Mouse (Mus musculus) embryonic facial prominence, embryonic 10.5 days (tissue): ENCODE measurements around the gene Ppp1r27. TPM values are rescaled to one million over a fixed set of nuclear protein-coding genes. Genes with fewer than 3 reads are reported as not detected.

Source experiments
- DNase-seq: peaks from one replicate; pipeline ENCODE4 v3.0.0-alpha.2; 2017; ENCODE audit warnings: low spot score
- H3K27ac ChIP-seq: fragments of 300-500 bp; sonication (generic); replicated peaks from 2 replicates; pipeline ENCODE4 v1.5.1; 2016; ENCODE audit warnings: mild to moderate bottlenecking
- H3K27me3 ChIP-seq: fragments of 300-500 bp; sonication (generic); replicated peaks from 2 replicates; pipeline ENCODE4 v1.6.1; 2016; ENCODE audit warnings: low read depth, mild to moderate bottlenecking; ENCODE audit not compliant: poor library complexity, severe bottlenecking
- H3K36me3 ChIP-seq: fragments of 300-500 bp; sonication (generic); replicated peaks from 2 replicates; pipeline ENCODE4 v1.6.1; 2016; ENCODE audit warnings: mild to moderate bottlenecking, moderate library complexity
- H3K4me1 ChIP-seq: fragments of 300-500 bp; sonication (generic); 2 replicates; pipeline ENCODE4 v1.6.1; 2016
- H3K4me3 ChIP-seq: fragments of 300-500 bp; sonication (generic); 2 replicates; pipeline ENCODE4 v1.5.1; 2016; ENCODE audit warnings: mild to moderate bottlenecking, moderate library complexity
- H3K9me3 ChIP-seq: fragments of 300-500 bp; sonication (generic); 2 replicates; pipeline ENCODE4 v1.6.1; 2016; ENCODE audit warnings: mild to moderate bottlenecking
- WGBS: fragments of 180-500 bp; shearing (Covaris S2); methylation state at CpG from one replicate; pipeline ENCODE4 v1.1.7; 2016; 5-methylcytosine and 5-hydroxymethylcytosine counted together
- polyA plus RNA-seq: library from polyadenylated mRNA; unstranded; fragments of >200 nt; fragmentation: Nextera tagmentation; extraction: Ambion mirVana; gene quantifications from 2 replicates; pipeline ENCODE4 v1.2.1, GENCODE M21; 2016

Gene Ppp1r27
- polyA plus RNA-seq, 1 experiment from 2014 or later = not detected

DNA sequence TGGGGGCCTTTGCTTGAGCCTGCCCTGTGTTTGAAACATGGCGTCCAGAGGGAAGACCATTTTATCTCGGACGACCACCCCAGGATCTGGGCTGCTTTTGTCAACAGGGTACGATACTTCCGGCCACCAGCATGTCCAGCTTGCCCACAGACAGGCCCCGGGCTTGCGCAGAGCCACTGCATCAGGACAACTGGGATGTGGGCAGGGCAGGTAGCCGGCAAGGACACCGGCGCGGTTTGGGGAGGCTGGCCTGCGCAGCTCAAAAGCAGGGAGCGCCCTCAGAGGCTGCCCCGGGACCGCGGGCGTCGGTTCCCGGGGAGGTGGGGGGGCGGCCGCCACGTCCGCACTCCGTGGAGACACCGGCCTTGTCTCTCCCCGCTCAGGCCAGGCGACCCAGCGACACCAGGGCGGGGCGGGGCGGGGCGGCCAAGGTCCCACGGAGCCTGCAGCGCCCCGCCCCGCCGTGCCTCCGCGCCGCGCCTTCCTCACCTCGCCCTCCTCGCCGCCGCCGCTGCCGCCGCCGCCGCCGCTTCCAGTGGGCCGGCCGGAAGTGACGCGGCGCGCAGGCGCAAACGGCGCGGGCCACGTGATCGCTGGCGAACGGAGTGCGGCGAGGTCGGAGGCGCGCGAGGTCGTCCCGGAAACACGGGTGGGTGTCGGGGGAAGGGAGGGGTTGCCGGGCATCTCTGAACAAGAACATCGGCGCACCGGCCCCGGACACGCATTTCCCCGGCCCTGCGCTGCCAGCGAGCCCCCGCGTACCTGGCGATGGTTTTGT, 1.6 kb downstream of the Ppp1r27 start, which contains the start of gene Mcrip1:
Gene Mcrip1 (minus strand): TSS at position 560 of the 778 bp plus-strand sequence.
- peak within 1 kb of the TSS; percentile 78 for H3K4me3 ChIP-seq
- H3K27ac ChIP-seq = peak within 1 kb of the TSS; percentile 92
- H3K4me1 ChIP-seq = peaks cover 35% of the 10 kb centered on the region
- H3K36me3 ChIP-seq = peaks cover 30% of the 10 kb centered on the region
- whole genome bisulfite sequencing = under 1% methylated on average over 84 of the region's 87 CpGs
- H3K9me3 ChIP-seq = no peaks in the 10 kb centered on the region
- peak; percentile 94 for DNase-seq
- H3K27me3 ChIP-seq = no peaks in the 10 kb centered on the region

DNA sequence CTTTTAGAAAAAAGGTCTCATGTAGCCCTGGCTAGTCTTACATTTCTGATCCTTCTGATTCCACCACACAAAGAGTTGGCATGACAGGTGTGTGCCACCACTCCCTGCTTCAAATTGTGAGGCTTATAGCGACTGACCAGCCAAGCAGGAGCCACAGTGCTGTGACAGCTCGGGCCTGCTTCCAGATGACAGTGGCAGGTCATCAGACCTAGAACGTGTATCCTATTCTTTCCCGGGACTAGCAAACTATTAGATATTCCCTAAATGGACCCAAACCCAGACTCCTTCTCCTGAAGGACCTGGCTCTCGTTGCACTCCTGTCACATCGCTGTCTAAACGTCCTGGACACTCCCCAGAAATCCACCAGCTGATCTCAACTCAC, 2.2 kb downstream of the Ppp1r27 start:
- no peak for DNase-seq
- 37% methylated on average over 7 of the region's 7 CpGs for WGBS
- H3K4me1 ChIP-seq = peaks cover 35% of the 10 kb centered on the region
- peaks cover 36% of the 10 kb centered on the region for H3K36me3 ChIP-seq
- no peaks in the 10 kb centered on the region for H3K27me3 ChIP-seq
- H3K4me3 ChIP-seq = peak overlapping the region; percentile 78
- peak overlapping the region; percentile 92 for H3K27ac ChIP-seq
- no peaks in the 10 kb centered on the region for H3K9me3 ChIP-seq

DNA sequence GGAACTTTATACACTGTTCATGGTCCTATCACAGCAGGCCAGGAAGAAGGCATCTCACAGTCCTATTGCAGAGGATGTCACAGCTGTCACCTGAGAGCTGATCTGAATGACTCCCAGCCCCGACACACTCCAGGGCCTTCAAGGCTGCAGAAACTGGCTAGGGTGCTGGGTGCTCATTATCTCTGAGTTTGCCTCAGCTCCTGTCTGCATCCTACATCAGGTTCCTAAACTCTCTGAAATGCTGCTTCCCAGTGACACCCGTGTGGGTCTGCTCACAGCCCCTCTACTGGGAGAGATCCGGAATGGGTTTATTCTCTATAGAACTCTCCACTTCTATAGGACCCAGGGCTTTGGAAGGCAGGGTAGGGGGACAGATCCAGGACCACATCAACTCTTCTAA, 2.7 kb downstream of the Ppp1r27 start:
- Histone ChIP-seq H3K36me3 (peaks cover 41% of the 10 kb centered on the region), H3K27ac (no peak overlapping the region), H3K4me3 (peak overlapping the region; percentile 78), H3K27me3 (no peaks in the 10 kb centered on the region), H3K4me1 (peaks cover 35% of the 10 kb centered on the region), H3K9me3 (no peaks in the 10 kb centered on the region)
- WGBS = 88% methylated on average over 3 of the region's 3 CpGs
- DNase-seq = no peak

DNA sequence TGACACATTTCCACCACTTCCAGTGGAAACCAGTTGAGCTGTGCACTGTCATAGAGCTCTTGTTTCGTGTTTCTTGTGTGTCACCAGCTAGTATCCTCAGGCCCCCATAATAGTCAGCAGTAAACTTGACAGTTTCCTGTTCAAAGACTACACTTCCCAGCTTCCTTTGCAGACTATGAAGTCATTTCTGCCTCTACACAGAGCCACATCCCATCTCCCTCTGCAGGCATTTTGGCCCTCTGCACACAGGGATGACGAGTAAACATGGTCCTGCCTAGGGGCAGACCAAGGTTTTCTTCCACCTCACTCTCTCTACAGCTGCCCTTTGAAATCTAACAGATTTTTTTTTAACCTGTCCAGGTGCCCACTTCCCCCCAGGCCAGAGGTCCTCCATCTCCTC, 3.5 kb downstream of the Ppp1r27 start:
- Histone ChIP-seq H3K36me3 (peaks cover 49% of the 10 kb centered on the region), H3K9me3 (no peaks in the 10 kb centered on the region), H3K27ac (no peak overlapping the region), H3K4me3 (no peak overlapping the region), H3K4me1 (peaks cover 35% of the 10 kb centered on the region), H3K27me3 (no peaks in the 10 kb centered on the region)
- WGBS = 72% methylated on average over 2 of the region's 2 CpGs
- no peak for DNase-seq

DNA sequence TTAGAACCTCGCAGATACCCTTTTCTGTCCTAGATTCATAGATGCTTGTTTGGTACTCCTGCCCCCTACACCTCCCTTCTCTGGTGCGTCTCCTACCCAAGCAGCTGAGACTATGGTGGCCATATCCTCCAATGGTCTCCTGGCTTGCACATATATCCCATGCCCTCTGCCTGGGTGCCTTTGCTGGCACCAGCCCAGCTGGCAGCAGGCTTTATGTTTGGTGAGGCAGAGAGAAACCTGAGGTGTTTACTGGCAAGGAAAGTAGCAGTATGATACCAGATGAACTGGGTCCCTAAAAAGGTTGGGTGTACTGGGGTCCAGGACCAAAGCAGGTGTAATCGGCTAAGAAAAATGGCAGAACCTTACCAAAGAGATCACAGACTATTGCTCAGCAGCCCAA, 5.0 kb downstream of the Ppp1r27 start:
- 95% methylated on average over 3 of the region's 3 CpGs for WGBS
- Histone ChIP-seq H3K27me3 (no peaks in the 10 kb centered on the region), H3K4me1 (peaks cover 34% of the 10 kb centered on the region), H3K27ac (no peak overlapping the region), H3K9me3 (no peaks in the 10 kb centered on the region), H3K36me3 (peaks cover 61% of the 10 kb centered on the region), H3K4me3 (no peak overlapping the region)
- no peak for DNase-seq

DNA sequence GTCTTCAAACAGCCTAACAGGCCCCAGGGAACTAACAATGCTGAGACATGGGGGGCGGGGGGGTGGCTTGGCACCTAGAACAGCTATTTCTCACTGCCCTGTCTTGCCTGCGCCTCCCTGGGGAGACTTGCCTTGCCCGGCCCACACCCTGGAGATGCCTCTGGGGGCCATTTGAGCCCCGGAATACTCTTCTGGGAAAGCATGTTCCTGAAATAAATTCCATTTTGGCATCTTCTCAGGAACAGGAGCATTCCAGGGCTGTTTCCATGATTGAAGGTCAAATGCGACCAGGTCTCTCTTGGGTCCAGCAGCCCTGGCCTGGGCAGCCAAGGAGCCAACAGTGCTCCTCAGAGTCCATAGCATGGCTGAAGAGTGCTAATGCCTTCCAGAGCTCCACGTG, 8.6 kb downstream of the Ppp1r27 start:
- peaks cover 57% of the 10 kb centered on the region for H3K36me3 ChIP-seq

DNA sequence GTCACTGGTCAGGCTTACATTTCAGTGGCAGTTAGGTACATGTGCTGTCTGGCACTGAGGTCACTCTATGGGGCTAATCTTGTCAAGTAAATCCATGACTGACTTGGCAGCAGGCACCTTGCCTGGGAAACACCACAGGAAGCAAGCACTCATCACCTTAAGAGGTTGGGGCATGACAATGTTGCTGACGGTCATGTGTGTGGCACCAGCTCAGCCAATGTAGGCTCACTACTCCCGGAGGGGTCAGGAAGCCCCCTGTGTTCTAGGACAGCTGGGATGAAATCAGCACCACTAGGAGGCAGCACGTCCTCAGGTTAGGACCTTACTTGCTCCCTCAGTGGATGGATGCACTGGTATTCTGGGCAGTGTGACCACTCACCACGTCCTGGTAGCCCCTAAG, 9.0 kb downstream of the Ppp1r27 start:
- WGBS = 43% methylated on average over 4 of the region's 4 CpGs
- peak; percentile 34 for DNase-seq
- peaks cover 28% of the 10 kb centered on the region for H3K4me1 ChIP-seq
- H3K36me3 ChIP-seq = peaks cover 55% of the 10 kb centered on the region
- no peak overlapping the region for H3K27ac ChIP-seq
- H3K9me3 ChIP-seq = no peaks in the 10 kb centered on the region
- H3K27me3 ChIP-seq = no peaks in the 10 kb centered on the region
- no peak overlapping the region for H3K4me3 ChIP-seq

More for the DNA sequence above, 8.6 kb downstream of the Ppp1r27 start:
- Histone ChIP-seq H3K9me3 (no peaks in the 10 kb centered on the region), H3K4me3 (no peak overlapping the region), H3K27ac (no peak overlapping the region), H3K27me3 (no peaks in the 10 kb centered on the region), H3K4me1 (peaks cover 30% of the 10 kb centered on the region)
- WGBS = 88% methylated on average over 6 of the region's 6 CpGs
- no peak for DNase-seq

DNA sequence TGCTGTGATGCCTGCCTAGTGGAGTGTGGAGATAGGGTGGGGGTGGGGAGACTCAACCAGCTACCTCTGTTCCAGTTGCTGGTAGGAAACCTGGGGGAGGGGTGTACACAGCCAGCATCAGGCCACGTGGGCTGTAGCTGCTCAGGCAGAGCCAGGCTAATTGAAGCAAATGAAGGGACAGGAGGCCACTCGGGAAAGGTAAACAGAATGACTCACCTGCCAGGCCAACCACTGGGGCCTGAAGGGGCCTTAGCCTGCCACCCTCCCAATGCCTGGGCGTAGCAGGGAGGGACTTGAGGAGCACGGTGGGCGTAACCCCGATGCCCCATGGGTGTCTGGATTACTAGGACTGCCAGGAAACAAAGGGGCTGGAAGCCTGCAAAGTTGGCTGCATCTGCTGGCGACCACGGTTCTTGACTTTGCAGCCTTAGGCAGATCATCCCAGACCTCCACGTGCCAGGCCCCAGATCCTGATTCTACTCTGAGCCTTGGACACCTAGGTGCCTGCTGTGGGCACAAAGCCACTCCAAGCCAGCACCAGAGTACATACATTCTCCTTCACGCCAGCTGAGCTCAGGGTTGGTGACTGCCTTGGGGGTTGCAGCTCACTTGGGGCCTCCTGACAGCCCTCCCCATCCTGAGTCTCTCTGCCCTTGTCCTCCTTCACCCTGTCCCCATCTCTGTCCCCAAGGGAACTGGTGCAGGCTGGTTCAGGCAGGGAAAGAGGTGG, 11.5 kb downstream of the Ppp1r27 start:
- H3K4me1 ChIP-seq = peaks cover 28% of the 10 kb centered on the region
- WGBS = 25% methylated on average over 10 of the region's 10 CpGs
- no peaks in the 10 kb centered on the region for H3K9me3 ChIP-seq
- H3K27ac ChIP-seq = peak overlapping the region; percentile 85
- peak overlapping the region; percentile 40 for H3K4me3 ChIP-seq
- DNase-seq = peak; percentile 65
- peaks cover 6% of the 10 kb centered on the region for H3K27me3 ChIP-seq
- peaks cover 32% of the 10 kb centered on the region for H3K36me3 ChIP-seq

DNA sequence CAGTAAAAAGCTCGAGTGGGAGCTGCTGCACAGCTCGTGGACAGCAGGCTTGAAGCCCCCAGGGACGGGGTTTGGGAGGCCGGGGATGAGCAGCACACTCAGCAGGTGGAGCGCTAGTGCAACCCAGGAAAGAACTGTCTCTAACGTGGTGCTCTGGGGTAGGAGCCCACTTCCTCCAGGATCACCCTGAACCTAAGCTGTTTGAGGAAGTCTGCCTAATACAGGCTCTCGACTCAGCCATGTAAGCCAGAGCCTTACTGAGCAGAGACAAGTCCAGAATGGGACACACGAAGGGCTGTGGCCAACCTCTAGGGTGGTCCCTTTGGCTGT, 12.0 kb downstream of the Ppp1r27 start:
- Histone ChIP-seq H3K4me3 (peak overlapping the region; percentile 40), H3K36me3 (peaks cover 27% of the 10 kb centered on the region), H3K27me3 (peaks cover 11% of the 10 kb centered on the region), H3K4me1 (peaks cover 28% of the 10 kb centered on the region), H3K9me3 (no peaks in the 10 kb centered on the region), H3K27ac (peak overlapping the region; percentile 85)
- DNase-seq = no peak
- WGBS = 56% methylated on average over 8 of the region's 8 CpGs

DNA sequence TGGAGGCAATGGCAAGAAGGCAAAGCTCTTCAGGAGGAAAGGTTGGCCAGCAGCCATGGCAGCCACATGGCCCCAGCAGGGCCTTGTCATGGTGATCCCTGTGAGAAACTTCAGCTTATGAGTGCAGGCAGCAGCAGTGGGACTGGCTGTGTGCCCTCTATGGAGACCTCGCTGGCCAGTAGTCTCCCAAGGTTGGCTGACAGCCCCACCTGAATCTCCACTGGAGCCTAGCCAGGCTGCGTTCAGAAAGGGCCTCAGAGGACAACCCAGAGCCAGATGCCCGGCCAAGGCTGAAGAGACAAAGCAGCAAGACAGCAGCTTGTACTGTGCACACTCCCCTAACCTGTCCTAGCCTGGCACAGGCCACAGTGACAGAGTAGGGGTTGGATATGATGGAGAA, 12.4 kb downstream of the Ppp1r27 start:
- Histone ChIP-seq H3K4me3 (0 out of 2 replicates have a peak overlapping the region, but pooled peaks have one; percentile 6), H3K4me1 (peaks cover 28% of the 10 kb centered on the region), H3K27ac (peak overlapping the region; percentile 85), H3K27me3 (peaks cover 15% of the 10 kb centered on the region), H3K36me3 (peaks cover 23% of the 10 kb centered on the region), H3K9me3 (no peaks in the 10 kb centered on the region)
- no peak for DNase-seq
- 80% methylated on average over 3 of the region's 3 CpGs for WGBS

DNA sequence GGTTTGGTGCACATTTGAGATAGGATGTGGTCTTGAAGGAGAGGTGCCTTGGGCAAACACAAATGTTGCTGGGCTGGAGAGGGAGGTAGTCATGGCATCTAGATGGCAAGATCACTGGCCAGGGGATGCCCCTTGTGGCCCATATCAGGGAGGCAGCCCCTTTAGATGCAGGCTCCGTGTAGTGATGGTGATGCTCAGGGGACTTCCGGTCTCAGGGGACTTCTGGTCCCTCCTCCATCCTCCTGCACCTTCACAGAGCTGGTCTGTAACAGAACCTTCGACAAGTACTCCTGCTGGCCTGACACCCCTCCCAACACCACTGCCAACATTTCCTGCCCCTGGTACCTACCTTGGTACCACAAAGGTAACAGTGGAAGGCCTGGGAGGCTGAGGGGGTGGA, 15.1 kb downstream of the Ppp1r27 start:
- no peak overlapping the region for H3K4me3 ChIP-seq
- H3K27me3 ChIP-seq = peaks cover 42% of the 10 kb centered on the region
- H3K4me1 ChIP-seq = peaks cover 38% of the 10 kb centered on the region
- no peak for DNase-seq
- H3K9me3 ChIP-seq = no peaks in the 10 kb centered on the region
- no peak overlapping the region for H3K27ac ChIP-seq
- H3K36me3 ChIP-seq = no peaks in the 10 kb centered on the region; the same call in 1 of the 2 replicates
- WGBS = 73% methylated on average over 3 of the region's 3 CpGs

DNA sequence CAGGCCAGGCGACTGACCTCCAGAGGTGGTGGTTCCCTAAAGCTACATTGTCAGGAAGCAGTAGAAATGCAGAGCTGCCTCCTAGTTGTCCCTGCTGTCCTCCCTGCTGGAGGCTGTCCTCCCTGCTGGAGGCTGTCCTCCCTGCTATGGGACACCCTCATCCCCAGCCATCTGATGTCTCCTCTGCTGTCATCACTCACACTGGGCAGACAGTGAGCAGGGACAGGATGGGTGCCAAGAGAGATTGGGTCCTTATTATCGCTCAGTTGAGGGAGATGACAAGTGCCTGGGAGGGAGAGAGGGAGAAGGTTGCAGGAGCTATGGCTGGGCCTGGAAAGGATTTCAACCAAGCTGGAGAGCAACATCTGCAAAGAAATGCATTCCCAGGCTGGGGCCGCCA, 15.8 kb downstream of the Ppp1r27 start:
- H3K9me3 ChIP-seq = no peaks in the 10 kb centered on the region
- H3K27ac ChIP-seq = no peak overlapping the region
- whole genome bisulfite sequencing = 76% methylated on average over 3 of the region's 3 CpGs
- peaks cover 38% of the 10 kb centered on the region for H3K4me1 ChIP-seq
- no peak for DNase-seq
- H3K27me3 ChIP-seq = peaks cover 49% of the 10 kb centered on the region
- H3K36me3 ChIP-seq = no peaks in the 10 kb centered on the region; the same call in 1 of the 2 replicates
- H3K4me3 ChIP-seq = no peak overlapping the region

DNA sequence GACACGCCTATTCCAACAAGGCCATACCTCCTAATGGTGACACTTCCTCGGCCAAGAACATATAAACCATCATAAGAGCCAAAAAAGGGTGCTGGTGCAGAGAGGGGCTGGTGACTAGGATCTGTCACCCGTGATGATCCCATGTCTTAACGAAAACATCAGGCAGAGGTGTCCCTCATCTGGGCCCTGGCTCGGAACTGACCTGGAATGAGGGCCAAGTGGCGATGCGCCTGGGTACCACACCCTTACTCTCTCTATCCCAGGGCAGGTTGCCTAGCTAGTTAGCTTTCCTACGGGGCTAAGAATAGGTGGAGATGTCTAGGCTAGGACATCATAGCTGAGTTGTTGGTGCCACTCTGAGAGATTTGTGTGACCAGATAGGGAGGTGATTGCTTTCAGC, 16.8 kb downstream of the Ppp1r27 start:
- no peak overlapping the region for H3K4me3 ChIP-seq
- no peaks in the 10 kb centered on the region for H3K9me3 ChIP-seq
- no peak overlapping the region for H3K27ac ChIP-seq
- H3K27me3 ChIP-seq = peaks cover 59% of the 10 kb centered on the region
- WGBS = 82% methylated on average over 8 of the region's 8 CpGs
- no peak for DNase-seq
- H3K36me3 ChIP-seq = no peaks in the 10 kb centered on the region; the same call in 1 of the 2 replicates
- peaks cover 29% of the 10 kb centered on the region for H3K4me1 ChIP-seq
